Mouse (Mus musculus) cerebellum, adult 2 months (tissue): ENCODE results near the gene Tmem50a.

Experiments used
- CTCF ChIP-seq: fragments of 200-500 bp; IDR thresholded peaks from 2 replicates; pipeline ENCODE4 v1.5.1; 2011; ENCODE audit warnings: low read depth, mild to moderate bottlenecking, control low read depth, low read length, moderate library complexity, borderline replicate concordance; ENCODE audit not compliant: insufficient read depth
- POLR2A ChIP-seq: fragments of 200-500 bp; IDR thresholded peaks from 2 replicates; pipeline ENCODE4 v1.6.1; 2011; ENCODE audit warnings: low read length, control low read depth, borderline replicate concordance; ENCODE audit not compliant: insufficient read depth

DNA sequence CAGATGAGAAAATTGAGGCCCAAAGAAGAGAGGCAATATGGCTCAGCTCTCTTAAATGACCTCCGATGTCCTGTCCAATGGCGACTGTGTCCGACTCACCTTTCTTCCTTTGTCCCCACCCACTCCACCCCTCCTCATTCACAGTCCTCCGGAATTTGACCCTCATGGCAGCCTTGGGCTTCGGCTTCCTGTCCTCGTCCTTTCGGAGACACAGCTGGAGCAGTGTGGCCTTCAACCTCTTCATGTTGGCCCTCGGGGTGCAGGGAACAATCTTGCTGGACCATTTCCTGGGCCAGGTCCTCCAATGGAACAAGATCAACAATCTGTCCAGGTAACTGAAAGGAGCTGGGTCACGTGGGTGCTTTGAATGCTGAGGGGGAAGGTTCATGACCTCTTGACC is 38.7 kb downstream of the Tmem50a start:
- TF ChIP-seq CTCF (no peak), POLR2A (no peak)
